Mouse (Mus musculus) megakaryocyte-erythroid progenitor cell, adult 5-6 weeks (primary cell): ENCODE results near the gene Msh5. TPM values are rescaled to one million over a fixed set of nuclear protein-coding genes. Genes with fewer than 3 reads are reported as not detected.
"Not testable (repeated sequence)": the region's sequence is repeated elsewhere in the genome, so short reads cannot be mapped to it uniquely, and the experiment has no call there.

ENCODE experiments used
- ATAC-seq: replicated peaks from 2 replicates; pipeline ENCODE4 v1.8.0; 2016; ENCODE audit warnings: mild to moderate bottlenecking, inconsistent platforms; ENCODE audit not compliant: severe bottlenecking, poor library complexity, low FRiP score, low TSS enrichment
- total RNA-seq, 2 experiments: library from RNA; stranded (forward) in 1 of 2; stranded (reverse) in 1 of 2; fragments of 200-1000, 215-1000 nt in 1 of 2; fragments of >200 nt in 1 of 2; fragmentation: Nextera tagmentation in 1 of 2; gene quantifications; 2 replicates each; pipeline ENCODE4 v1.2.3; 2014 to 2017

The Msh5 gene
- total RNA-seq, 2 experiments from 2014 or later, result 3.1 to 10.0 TPM

DNA sequence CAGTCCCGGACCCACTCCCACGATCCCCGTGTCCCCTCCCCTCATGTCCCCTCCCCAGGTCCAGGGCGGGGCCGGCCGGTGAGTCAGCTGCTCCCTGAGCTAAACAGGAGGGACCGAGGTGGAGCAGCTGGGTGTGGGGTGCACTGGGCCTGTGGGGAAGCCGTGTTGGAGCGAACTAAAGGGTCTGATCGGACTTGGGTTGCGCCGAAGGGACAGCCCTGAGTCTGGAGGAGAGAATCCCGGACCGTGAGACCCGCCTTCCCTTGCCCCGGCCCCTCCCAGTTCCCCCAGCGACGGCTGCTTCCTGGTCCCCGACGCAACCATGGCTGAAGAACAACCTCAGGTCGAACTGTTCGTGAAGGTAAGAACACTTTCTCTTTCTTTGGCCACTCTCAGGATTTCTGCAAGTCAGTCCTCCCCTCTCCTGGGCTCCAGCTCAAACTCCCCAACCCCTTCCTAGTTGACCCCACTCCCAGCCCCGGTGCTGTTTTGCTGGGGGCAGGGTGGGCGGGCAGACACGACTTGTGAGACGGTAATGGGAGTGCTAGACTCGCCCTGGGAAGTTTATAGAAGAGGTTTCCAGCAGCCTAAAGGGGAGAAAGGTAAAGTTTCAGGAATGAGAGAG lies 3.7 kb upstream of the Msh5 start:
- no peak; the same call in 1 of the 2 replicates for ATAC-seq

- 0 out of 2 replicates have a peak, but pooled peaks have one; percentile 37 for ATAC-seq
These were observed 3.0 kb upstream of the Msh5 start, which contains the start of gene Clic1 for GRCm38 (mm10) chr17:35049561-35050016. TSS of gene Clic1 (plus strand) at chr17:35049966.

GRCm38 (mm10) chr17:35048932-35049440 lies 2.4 kb upstream of the Msh5 start:
- no peak for ATAC-seq

DNA sequence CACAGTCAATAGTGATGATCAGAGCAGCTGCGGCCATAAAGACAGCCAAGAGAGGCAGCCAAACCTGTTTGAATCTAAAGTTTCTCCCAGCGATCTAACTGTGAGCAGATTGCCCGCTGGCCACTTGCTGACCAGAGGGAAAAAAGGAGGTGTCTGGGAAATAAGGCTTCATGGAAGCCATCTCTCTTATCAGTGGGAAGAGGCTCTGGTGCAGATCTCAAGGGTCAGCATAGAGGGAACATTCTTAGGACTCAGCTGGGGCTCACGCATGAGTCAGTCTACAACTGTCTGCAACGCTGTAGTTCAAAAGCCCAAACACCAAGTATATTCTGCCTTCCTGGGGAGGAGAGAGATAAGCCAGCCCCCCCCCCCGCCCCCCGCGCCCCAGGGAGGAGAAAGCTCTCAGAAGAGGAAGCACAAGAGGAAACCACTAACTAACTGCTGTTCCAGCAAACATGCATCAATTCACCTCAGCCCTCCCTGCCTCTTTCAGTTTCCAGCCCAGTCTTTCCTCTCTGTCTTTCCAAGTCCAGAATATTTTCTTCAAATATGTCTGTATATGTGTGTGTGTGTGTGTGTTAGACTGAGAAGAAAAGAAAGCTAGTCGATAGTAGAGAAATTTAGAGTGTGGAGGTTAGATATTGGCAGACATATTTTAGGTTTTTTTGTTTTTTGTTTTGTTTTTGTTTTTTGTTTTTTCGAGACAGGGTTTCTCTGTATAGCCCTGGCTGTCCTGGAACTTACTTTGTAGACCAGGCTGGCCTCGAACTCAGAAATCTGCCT lies 1.8 kb upstream of the Msh5 start:
- no peak for ATAC-seq

GRCm38 (mm10) chr17:35047688-35048087 lies 1.1 kb upstream of the Msh5 start:
- ATAC-seq, result no peak

- ATAC-seq, result peak; percentile 1; the same call in 1 of the 2 replicates
These were observed 501 bp downstream of the Msh5 start for GRCm38 (mm10) chr17:35045807-35046680.

GRCm38 (mm10) chr17:35044904-35045806 lies 1.4 kb downstream of the Msh5 start:
- no peak for ATAC-seq

DNA sequence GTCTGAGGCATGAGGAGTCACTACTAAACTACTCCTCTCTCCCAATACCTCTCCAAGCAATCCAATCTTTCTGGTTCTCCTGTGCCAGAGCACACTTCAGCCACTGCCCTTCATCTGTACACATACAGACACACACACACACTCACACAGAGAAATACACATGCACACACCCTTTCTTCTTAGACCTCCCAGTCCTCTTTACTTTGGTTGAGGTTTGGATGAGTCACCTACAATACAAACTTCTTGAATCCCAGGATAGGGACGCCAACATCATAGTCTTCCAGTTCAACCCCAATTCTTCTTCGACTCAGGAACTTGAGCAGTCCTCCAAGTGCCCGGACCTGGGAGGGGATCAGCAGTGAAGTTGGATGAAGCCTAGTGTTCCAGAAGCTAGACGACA lies 2.8 kb downstream of the Msh5 start:
- no peak for ATAC-seq

DNA sequence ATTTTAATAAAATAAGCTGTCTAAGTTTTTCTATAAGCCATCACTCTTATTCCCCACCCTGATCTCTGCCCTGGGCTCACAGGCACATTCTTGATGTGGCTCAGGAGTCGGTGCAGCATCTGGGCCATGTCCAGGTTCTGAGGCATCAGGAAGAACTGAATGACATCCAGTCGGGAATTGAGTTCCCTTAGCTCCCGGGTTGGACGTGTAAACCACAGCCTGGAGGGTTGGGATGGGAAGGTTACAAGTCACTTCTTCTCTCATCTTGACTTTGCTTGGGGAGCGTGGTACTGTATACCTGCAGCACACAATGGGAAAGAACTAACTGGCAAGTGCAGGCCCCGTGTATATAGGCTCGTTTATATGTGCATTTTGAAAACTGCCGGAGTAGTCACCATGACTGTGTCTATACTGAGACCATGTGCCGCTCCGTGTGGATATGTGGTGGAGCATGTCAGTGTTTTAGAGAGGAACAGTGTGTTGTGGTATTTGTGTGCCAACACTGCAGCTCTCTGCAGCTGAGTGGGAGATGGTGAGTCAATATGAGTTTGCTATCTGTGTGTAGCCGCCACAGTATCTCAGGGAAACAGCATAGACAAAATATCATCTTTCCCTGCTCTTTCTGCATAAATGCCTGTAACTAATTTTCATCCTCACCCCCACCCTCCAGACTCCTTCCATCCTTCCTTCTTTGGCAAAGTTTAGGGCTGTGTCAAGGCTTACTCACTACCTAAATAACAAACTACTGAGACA lies 7.2 kb downstream of the Msh5 start:
- no peak for ATAC-seq

DNA sequence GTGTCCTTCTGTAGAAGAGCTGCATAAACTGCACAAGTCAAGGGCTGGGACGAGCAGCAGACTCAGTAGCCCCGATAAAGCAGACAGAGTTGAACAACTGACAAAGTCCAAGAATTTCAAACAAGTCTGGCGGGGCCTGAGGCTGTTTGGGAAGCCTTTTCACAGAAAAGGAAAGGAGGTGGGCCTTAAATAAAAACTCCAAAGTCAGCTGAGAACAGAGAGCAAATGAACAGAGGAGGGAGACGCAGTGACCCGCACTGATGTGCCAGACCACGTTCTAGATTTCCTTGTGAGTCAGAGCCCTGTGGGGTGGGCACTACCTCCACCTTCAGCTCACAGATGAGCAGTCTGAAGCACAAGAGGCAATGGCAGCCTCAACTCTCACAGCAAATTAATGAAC lies 11.6 kb downstream of the Msh5 start:
- no peak for ATAC-seq

DNA sequence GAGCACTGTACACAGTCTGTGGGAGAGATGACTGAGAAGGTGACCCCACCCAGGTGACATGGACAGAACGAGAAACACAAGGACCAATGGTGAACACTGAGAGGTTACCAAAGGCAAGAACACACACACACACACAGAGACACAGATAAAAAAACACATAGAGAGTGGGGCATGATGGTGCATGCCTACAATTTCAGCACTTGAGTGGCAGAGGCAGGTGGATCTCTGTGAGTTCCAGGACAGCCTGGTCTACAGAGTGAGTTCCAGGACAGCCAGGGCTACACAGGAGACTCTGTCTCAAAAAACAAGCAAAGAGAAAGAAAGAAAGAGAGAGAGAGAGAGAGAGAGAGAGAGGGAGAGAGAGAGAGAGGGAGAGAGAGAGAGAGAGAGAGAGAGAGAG lies 12.8 kb downstream of the Msh5 start:
- not testable (repeated sequence) for ATAC-seq

DNA sequence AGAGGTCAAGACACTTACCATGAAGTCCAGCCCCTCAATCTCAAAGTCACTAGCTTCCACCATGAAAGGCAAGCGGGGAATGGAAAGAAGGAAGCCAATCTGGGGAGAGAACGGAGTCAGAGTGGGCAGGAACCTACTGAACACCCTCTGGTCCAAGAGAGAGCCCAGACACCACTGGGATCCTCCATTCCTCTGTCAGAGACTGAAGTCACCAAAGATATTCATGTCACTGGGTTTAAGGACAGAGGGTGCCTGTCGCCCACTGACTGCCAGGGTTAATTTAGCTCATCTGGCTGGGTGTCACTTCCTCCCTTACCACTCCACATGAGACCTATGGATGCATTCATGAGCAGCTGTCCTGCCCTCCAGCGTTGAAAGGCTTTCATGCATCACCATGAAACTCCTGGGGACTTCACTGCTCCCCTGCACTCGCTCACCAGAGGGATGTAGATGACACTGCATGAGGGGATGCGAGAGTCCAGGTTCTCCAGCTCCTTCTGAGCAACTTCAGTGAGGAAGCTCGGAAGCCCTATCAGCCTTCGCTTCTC lies 14.1 kb downstream of the Msh5 start:
- ATAC-seq, result no peak

- ATAC-seq, result 0 out of 2 replicates have a peak, but pooled peaks have one; percentile 31
These were observed 14.7 kb downstream of the Msh5 start for GRCm38 (mm10) chr17:35031880-35032279.

- no peak for ATAC-seq
These were observed 15.3 kb downstream of the Msh5 start for GRCm38 (mm10) chr17:35031272-35031671.

- ATAC-seq, result 0 out of 2 replicates have a peak, but pooled peaks have one; percentile 23
These were observed 16.6 kb downstream of the Msh5 start for GRCm38 (mm10) chr17:35029691-35030532.

- no peak for ATAC-seq
These were observed 18.2 kb downstream of the Msh5 start for GRCm38 (mm10) chr17:35028315-35028714.
